Mouse (Mus musculus): ENCODE measurements around the gene Syt6.

Syt6 gene

GRCm38 (mm10) chr3:103649716-103650115, 74.7 kb downstream of the Syt6 start:
- no peak for DNase-seq

DNA sequence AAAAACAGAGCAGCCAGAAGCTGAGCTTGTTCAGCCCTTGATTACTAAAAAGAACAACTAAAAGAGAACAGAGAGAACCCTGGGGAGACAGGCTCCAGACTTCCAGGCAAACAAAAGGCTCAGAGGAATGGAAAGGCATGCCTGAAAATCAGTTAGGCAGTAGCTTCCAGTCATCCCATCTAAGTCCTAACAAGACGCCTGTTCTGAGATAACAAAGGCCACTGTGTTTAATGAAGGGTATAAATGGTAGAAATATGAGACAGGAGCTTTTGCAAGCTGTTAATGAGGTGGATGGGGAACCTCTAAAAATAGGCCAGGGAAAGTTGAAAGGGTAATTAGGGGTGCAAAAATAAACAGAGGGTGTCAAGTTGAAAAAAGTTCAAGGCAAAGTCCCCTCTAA, 75.4 kb downstream of the Syt6 start:
- no peak for DNase-seq

- DNase-seq: no peak
Observed at GRCm38 (mm10) chr3:103660012-103660411, 85.0 kb downstream of the Syt6 start.

- no peak for DNase-seq
Observed at GRCm38 (mm10) chr3:103661714-103662113, 86.7 kb downstream of the Syt6 start.

- no peak for DNase-seq
Observed at GRCm38 (mm10) chr3:103663385-103663784, 88.4 kb downstream of the Syt6 start.

- DNase-seq: no peak
Observed at GRCm38 (mm10) chr3:103672113-103672512, 97.1 kb downstream of the Syt6 start.

- no peak for DNase-seq
Observed at GRCm38 (mm10) chr3:103672716-103673115, 97.7 kb downstream of the Syt6 start.

GRCm38 (mm10) chr3:103678811-103679210, 103.8 kb downstream of the Syt6 start:
- no peak for DNase-seq

- DNase-seq: no peak
Observed at GRCm38 (mm10) chr3:103682473-103682872, 107.4 kb downstream of the Syt6 start.

DNA sequence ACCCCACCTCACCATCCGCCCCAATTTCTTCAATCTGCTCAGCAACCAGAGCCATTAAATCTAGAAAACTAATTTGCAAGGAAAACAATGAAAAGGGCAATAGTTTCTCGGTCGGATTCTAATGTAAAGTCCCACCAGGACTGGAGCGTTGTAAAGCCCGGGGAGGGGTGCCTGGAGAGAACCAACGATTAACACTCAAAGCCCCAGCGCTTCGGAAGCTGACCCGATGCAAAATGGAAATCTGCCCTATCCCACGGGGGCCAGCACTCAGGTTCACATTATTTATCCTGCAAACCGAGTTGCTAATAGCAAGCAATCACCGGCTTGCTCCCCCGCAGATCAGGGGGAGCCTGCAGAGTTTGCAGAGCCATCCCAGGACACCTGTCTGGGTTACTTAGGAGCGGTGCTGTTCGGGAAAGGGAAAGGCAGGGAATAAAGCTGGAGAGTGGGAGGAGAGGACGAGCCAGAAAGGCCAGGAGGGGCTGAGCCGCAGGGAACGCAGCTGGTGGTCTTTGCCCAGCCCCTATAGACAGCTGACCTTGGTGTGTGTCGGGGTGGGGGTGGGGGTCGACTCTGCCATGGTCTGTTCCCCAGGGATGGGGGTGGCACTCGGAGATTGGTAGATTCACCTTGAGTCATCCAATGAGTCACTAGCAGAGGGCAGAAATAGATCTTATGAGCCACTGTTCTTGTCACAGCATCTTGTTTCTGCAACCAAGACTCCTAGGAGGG, 108.4 kb downstream of the Syt6 start:
- no peak for DNase-seq

GRCm38 (mm10) chr3:103683966-103684319, 108.9 kb downstream of the Syt6 start:
- no peak for DNase-seq

GRCm38 (mm10) chr3:103689043-103689442, 114.0 kb downstream of the Syt6 start:
- DNase-seq: no peak

DNA sequence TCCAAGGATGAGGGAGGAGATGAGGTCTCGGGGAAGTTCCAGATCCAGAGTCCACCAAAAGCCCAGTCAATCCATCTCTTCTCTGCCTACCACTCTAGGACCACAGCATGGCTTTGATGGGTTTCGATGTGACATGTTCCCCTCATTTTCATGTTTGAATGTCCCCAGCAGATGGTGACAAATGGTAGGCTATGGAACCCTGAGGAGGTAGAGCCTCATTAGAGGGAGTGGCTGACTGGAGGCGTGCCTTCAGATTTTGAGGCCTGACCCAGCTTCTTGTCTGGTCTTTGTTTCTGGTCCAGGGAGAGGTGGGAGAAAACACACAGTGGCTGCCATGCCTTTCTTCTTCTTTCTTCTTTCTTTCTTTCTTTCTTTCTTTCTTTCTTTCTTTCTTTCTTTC, 115.5 kb downstream of the Syt6 start:
- peak; percentile 20 for DNase-seq

Measured in B cell, adult 2 months (primary cell).